Mouse (Mus musculus): Measurements from ENCODE around the gene Arid4b. TPM values are rescaled to one million over a fixed set of nuclear protein-coding genes. Genes with fewer than 3 reads are reported as not detected.
"Not testable (repeated sequence)": the region's sequence is repeated elsewhere in the genome, so short reads cannot be mapped to it uniquely, and the experiment has no call there.

Arid4b gene
- 62.5 and 64.1 TPM in 2 replicates for polyA plus RNA-seq (2015; fragmentation: Nextera tagmentation; extraction: Ambion mirVana)

DNA sequence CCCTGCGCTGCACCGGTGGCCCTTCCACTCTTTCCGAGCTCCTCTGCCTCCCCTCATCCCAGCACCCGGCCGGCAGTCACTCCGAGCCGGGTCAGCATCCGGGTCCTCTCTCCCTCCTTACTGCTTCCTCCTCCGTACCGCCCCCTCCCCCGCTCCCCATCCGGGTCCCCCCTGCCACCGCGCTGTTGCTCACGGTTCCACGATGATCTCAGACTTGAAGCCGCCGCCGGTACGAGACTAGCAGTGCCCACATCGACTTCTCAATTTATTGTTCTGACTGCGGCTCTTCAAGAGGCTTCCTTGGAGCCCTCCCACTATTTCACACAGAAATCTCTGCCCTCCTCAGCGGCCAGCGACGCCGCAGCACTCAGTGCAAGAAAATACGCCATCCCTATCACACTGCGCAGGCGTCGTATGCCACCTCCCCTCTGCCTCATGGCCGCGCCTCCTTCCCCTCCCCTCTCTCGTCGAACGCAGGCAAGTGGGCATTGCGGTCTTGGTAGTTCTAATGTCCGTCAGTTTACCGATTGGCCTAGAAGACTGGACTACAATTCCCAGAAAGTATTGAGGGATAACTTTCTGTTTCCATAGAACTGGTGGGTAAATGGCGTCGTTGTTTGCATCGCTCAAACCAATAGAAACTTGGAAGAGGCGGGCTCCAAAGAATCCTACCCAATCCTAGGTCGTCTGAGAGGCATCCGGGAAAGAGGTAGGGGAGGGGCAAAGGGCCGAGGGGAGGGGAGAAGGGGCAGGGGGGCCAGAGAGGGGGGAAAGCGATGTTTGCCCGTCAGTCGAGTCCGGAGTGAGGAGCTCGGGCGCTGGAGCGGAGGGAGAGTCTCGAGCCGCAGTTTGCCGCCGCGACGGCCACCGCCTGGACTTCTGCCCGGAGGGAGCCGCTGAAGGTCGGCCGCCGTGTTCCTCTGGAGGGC, at the start of gene Arid4b, which contains the start of gene Ggps1:
Gene Arid4b (plus strand): TSS at position 220 of the 929 bp plus-strand sequence.
Gene Ggps1 (minus strand): TSS at position 476 of the 929 bp plus-strand sequence.
- Histone ChIP-seq H3K4me2 (ENCODE audit: low read depth, low read length) (peak within 1 kb of the TSS; percentile 85), H3K36me3 (ENCODE audit: control insufficient read depth, insufficient read depth, low read length) (0 out of 2 replicates have a peak, but pooled peaks cover 2% of the 10 kb centered on the region), H3K9me3 (ENCODE audit: control insufficient read depth, low read length) (no peaks in the 10 kb centered on the region), H3K9ac (ENCODE audit: low read length) (peak within 1 kb of the TSS; percentile 98), H3K4me3 (ENCODE audit: low read length) (peak within 1 kb of the TSS; percentile 97), H3K27me3 (ENCODE audit: control insufficient read depth, insufficient read depth, low read depth, low read length) (no peaks in the 10 kb centered on the region), H3K4me1 (replicated peaks; ENCODE audit: control insufficient read depth, insufficient read depth, low read length) (peaks cover 11% of the 10 kb centered on the region), H3K27ac (ENCODE audit: low read length) (peak within 1 kb of the TSS; percentile 99)
- ATAC-seq (ENCODE audit: low read depth) = peak; percentile 98
- WGBS = under 1% methylated on average over 59 of the region's 64 CpGs

DNA sequence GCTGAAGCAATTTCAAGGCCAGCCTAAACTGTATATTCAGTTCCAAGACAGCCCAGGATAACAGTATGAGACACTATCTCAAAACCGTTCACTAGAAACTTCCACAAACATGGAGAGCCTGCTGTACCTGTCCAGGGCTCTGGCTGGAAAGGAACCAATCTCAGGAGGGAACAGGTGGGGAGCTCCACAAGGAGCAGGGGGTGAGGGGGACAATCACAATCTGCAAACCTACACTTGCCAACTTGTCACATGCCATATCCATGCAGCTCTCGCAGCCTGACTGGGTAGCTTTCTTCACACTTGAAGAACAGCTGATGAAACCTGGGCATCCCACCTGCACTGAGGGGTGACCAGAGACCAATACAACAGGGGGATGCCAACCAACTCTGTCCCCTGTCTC, 49.0 kb upstream of the Arid4b start:
- ATAC-seq (ENCODE audit: low read depth) = no peak
- Histone ChIP-seq H3K27ac (ENCODE audit: low read length) (no peak overlapping the region), H3K4me1 (replicated peaks; ENCODE audit: control insufficient read depth, insufficient read depth, low read length) (no peaks in the 10 kb centered on the region), H3K9ac (ENCODE audit: low read length) (no peak overlapping the region), H3K27me3 (ENCODE audit: control insufficient read depth, insufficient read depth, low read depth, low read length) (no peaks in the 10 kb centered on the region), H3K4me3 (ENCODE audit: low read length) (no peak overlapping the region), H3K36me3 (ENCODE audit: control insufficient read depth, insufficient read depth, low read length) (peaks cover 23% of the 10 kb centered on the region), H3K9me3 (ENCODE audit: control insufficient read depth, low read length) (no peaks in the 10 kb centered on the region), H3K4me2 (ENCODE audit: low read depth, low read length) (no peak overlapping the region)
- 90% methylated on average over 2 of the region's 2 CpGs for WGBS

DNA sequence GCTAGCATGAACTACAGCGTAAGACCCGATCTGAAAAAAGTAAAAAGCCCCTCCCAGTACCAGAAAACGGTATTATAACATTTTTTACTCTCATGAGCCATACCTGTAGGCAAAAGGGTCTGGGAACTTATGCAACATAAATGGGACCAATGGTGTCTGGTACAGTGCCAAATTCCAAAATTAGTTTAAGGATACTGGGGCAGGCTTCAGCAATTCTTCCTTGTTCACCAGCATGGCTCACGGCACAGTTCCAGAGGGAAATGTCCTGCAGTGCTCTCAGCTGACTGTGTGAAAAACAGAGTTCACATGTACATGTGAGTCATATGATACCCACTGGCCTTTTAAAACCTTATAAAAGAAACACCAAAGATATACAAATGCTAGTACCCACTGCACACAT, 48.5 kb upstream of the Arid4b start:
- no peaks in the 10 kb centered on the region for H3K9me3 ChIP-seq (ENCODE audit: control insufficient read depth, low read length)
- H3K27ac ChIP-seq (ENCODE audit: low read length) = no peak overlapping the region
- no peak overlapping the region for H3K4me3 ChIP-seq (ENCODE audit: low read length)
- WGBS = 90% methylated on average over 4 of the region's 4 CpGs
- H3K27me3 ChIP-seq (ENCODE audit: control insufficient read depth, insufficient read depth, low read depth, low read length) = no peaks in the 10 kb centered on the region
- no peak overlapping the region for H3K9ac ChIP-seq (ENCODE audit: low read length)
- ATAC-seq (ENCODE audit: low read depth) = no peak
- H3K4me2 ChIP-seq (ENCODE audit: low read depth, low read length) = no peak overlapping the region
- peaks cover 25% of the 10 kb centered on the region for H3K36me3 ChIP-seq (ENCODE audit: control insufficient read depth, insufficient read depth, low read length)
- no peaks in the 10 kb centered on the region for H3K4me1 ChIP-seq (replicated peaks; ENCODE audit: control insufficient read depth, insufficient read depth, low read length)

DNA sequence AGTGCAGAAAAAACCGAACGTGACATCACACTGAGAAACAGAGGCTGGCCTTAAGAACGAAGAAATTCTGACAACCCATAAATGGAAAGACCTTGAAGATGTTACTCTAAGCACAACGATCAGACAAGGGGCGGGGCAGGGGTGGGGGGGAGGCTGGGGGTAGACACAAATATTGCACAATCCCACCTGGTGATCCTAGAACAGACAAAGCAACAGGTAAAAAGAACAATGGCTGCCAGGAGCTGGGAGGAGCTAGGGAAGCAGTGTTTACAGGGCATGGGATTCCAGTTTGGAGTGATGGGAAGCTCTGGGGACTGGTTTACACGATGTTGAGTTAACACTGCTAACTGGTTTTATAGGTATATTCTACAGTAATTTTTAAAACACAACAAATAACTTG, 47.4 kb upstream of the Arid4b start:
- WGBS = 88% methylated on average over 6 of the region's 6 CpGs
- H3K9me3 ChIP-seq (ENCODE audit: control insufficient read depth, low read length) = no peaks in the 10 kb centered on the region
- no peaks in the 10 kb centered on the region for H3K27me3 ChIP-seq (ENCODE audit: control insufficient read depth, insufficient read depth, low read depth, low read length)
- H3K4me1 ChIP-seq (replicated peaks; ENCODE audit: control insufficient read depth, insufficient read depth, low read length) = no peaks in the 10 kb centered on the region
- no peak overlapping the region for H3K27ac ChIP-seq (ENCODE audit: low read length)
- H3K4me2 ChIP-seq (ENCODE audit: low read depth, low read length) = no peak overlapping the region
- no peak overlapping the region for H3K9ac ChIP-seq (ENCODE audit: low read length)
- peaks cover 24% of the 10 kb centered on the region for H3K36me3 ChIP-seq (ENCODE audit: control insufficient read depth, insufficient read depth, low read length)
- no peak for ATAC-seq (ENCODE audit: low read depth)
- H3K4me3 ChIP-seq (ENCODE audit: low read length) = no peak overlapping the region

DNA sequence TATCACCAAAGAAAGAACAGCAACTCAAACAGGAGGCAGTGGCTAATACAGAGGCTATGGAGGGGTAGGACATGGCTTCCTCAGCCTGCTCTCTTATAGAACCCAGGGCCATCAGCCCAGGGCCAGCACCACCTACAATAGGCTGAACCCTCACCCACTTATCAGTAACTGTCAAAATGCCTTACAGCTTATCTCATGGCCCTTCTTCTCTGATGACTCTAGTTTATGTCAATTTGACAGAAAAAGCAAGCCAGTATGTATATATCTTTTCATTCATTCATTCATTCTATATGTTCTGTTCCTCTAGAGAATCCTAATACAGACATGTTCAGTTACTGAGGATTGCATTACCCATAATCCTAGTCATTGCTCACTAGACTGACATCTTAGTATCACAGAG, 44.7 kb upstream of the Arid4b start:
- Histone ChIP-seq H3K4me3 (ENCODE audit: low read length) (no peak overlapping the region), H3K27ac (ENCODE audit: low read length) (no peak overlapping the region), H3K27me3 (ENCODE audit: control insufficient read depth, insufficient read depth, low read depth, low read length) (no peaks in the 10 kb centered on the region), H3K36me3 (ENCODE audit: control insufficient read depth, insufficient read depth, low read length) (peaks cover 23% of the 10 kb centered on the region), H3K4me2 (ENCODE audit: low read depth, low read length) (no peak overlapping the region), H3K9me3 (ENCODE audit: control insufficient read depth, low read length) (no peaks in the 10 kb centered on the region), H3K4me1 (replicated peaks; ENCODE audit: control insufficient read depth, insufficient read depth, low read length) (no peaks in the 10 kb centered on the region), H3K9ac (ENCODE audit: low read length) (no peak overlapping the region)
- ATAC-seq (ENCODE audit: low read depth) = no peak

DNA sequence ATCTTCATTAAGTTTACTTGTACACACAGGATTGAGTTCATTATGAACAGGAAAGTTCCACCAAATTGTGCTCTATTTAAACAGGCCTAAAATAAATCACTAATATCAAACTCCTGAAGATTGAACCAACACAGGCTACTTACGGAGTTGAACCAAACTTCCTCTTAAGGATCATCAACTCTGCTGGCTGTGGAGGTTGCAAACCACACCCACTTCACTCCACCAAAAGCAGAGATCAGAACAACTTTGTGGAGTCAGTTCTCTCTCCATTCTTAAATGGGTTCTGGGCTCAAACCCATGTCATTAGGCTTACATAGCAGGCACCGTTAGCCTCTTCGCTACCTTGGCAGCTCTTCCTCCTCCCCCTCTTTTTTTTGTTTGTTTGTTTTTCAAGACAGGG, 44.2 kb upstream of the Arid4b start:
- Histone ChIP-seq H3K4me2 (ENCODE audit: low read depth, low read length) (no peak overlapping the region), H3K4me1 (replicated peaks; ENCODE audit: control insufficient read depth, insufficient read depth, low read length) (no peaks in the 10 kb centered on the region), H3K9me3 (ENCODE audit: control insufficient read depth, low read length) (no peaks in the 10 kb centered on the region), H3K9ac (ENCODE audit: low read length) (no peak overlapping the region), H3K27ac (ENCODE audit: low read length) (no peak overlapping the region), H3K4me3 (ENCODE audit: low read length) (no peak overlapping the region), H3K27me3 (ENCODE audit: control insufficient read depth, insufficient read depth, low read depth, low read length) (no peaks in the 10 kb centered on the region), H3K36me3 (ENCODE audit: control insufficient read depth, insufficient read depth, low read length) (peaks cover 19% of the 10 kb centered on the region)
- 86% methylated on average over 3 of the region's 3 CpGs for WGBS
- ATAC-seq (ENCODE audit: low read depth) = no peak

DNA sequence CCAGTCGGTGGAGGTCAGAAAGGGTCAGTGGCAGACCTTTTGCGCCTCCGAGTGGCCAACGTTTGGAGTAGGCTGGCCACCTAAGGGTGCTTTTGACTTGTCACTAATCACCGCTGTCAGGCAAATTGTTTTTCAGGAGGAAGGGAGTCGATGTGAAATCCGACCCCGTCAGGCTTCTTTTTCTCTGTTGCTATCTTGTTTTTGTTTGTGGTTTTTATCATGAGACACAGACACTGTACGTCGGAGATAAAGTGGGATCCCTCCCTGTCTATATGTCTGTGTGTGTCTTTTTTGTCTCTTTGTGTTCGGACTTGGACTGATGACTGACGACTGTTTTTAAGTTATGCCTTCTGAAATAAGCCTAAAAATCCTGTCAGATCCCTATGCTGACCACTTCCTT, 41.6 kb upstream of the Arid4b start:
- not testable (repeated sequence) for ATAC-seq (ENCODE audit: low read depth); H3K36me3 ChIP-seq (ENCODE audit: control insufficient read depth, insufficient read depth, low read length)

DNA sequence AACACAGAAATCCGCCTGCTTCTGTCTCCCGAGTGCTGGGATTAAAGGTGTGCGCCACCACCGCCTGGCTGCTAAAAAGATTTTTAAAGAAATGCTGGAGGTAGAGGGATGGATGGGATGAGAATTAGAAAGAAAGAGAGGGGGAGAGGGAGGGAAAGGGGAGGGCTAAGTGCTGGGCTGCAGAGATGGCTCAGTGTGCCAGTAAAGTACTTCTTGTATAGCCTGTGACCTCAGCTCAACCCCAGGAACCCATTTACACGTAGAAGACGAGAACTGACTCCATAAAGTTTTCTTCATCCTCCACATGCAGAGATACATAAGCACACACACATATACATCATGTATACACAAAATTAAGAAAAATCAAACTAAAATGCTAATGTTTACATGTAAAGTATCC, 37.5 kb upstream of the Arid4b start:
- Histone ChIP-seq H3K27ac (ENCODE audit: low read length) (no peak overlapping the region), H3K9ac (ENCODE audit: low read length) (no peak overlapping the region), H3K4me2 (ENCODE audit: low read depth, low read length) (no peak overlapping the region), H3K27me3 (ENCODE audit: control insufficient read depth, insufficient read depth, low read depth, low read length) (no peaks in the 10 kb centered on the region), H3K4me1 (replicated peaks; ENCODE audit: control insufficient read depth, insufficient read depth, low read length) (no peaks in the 10 kb centered on the region), H3K36me3 (ENCODE audit: control insufficient read depth, insufficient read depth, low read length) (peaks cover 13% of the 10 kb centered on the region), H3K4me3 (ENCODE audit: low read length) (no peak overlapping the region), H3K9me3 (ENCODE audit: control insufficient read depth, low read length) (no peaks in the 10 kb centered on the region)
- WGBS = 87% methylated on average over 6 of the region's 6 CpGs
- ATAC-seq (ENCODE audit: low read depth) = no peak

More for the DNA sequence above, 41.6 kb upstream of the Arid4b start:
- not testable (repeated sequence) for H3K27me3 ChIP-seq (ENCODE audit: control insufficient read depth, insufficient read depth, low read depth, low read length); H3K9me3 ChIP-seq (ENCODE audit: control insufficient read depth, low read length); H3K4me2 ChIP-seq (ENCODE audit: low read depth, low read length); H3K9ac ChIP-seq (ENCODE audit: low read length); H3K4me1 ChIP-seq (replicated peaks; ENCODE audit: control insufficient read depth, insufficient read depth, low read length); H3K27ac ChIP-seq (ENCODE audit: low read length); H3K4me3 ChIP-seq (ENCODE audit: low read length)
- WGBS = 67% methylated on average over 5 of the region's 12 CpGs

DNA sequence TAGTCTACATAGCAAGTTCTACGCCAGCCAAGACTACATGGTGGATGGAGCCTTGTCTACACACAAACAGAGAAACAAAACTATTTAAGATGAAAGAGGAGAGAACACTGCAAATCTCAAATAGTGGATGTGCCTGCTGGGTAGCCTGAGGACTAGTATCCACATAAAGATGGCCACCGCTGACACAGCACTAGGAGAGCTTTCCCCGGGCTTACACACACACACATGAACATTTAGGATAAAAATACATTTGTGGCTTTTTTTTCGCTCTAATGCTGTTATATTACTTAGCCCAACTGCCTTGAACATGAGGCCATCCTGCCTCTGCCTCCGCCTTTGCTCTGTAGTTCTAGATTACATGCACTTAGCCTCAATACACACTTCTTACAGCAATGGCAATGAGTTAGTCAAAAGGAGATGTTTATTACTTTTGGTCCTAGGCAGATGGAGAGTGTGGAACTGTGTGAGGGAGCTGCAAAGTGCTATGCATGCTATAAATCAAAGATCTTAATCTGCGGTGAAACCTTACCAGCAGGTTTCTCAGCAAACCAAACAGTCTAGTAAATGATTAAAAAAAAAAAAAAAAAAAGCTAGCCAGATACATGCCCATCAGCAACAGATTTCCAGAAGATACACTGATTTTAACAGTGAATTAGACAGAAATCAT, 36.7 kb upstream of the Arid4b start:
- WGBS = 91% methylated on average over 6 of the region's 6 CpGs
- no peak overlapping the region for H3K27ac ChIP-seq (ENCODE audit: low read length)
- peaks cover 13% of the 10 kb centered on the region for H3K36me3 ChIP-seq (ENCODE audit: control insufficient read depth, insufficient read depth, low read length)
- H3K9ac ChIP-seq (ENCODE audit: low read length) = no peak overlapping the region
- H3K4me3 ChIP-seq (ENCODE audit: low read length) = no peak overlapping the region
- ATAC-seq (ENCODE audit: low read depth) = no peak
- no peak overlapping the region for H3K4me2 ChIP-seq (ENCODE audit: low read depth, low read length)
- no peaks in the 10 kb centered on the region for H3K27me3 ChIP-seq (ENCODE audit: control insufficient read depth, insufficient read depth, low read depth, low read length)
- no peaks in the 10 kb centered on the region for H3K9me3 ChIP-seq (ENCODE audit: control insufficient read depth, low read length)
- H3K4me1 ChIP-seq (replicated peaks; ENCODE audit: control insufficient read depth, insufficient read depth, low read length) = no peaks in the 10 kb centered on the region
